Mouse (Mus musculus): Measurements from ENCODE around the gene Gcnt7.

- TF ChIP-seq EP300 (IDR thresholded peaks at IDR 0.05; ENCODE audit: low read depth) (no peak), CTCF (IDR thresholded peaks at IDR 0.05; ENCODE audit: low read depth) (no peak)
These were observed 21.9 kb upstream of the Gcnt7 start for GRCm38 (mm10) chr2:172480296-172480695.
